Mouse (Mus musculus) spleen, adult 2 months (tissue): ENCODE results near the gene Tvp23a.

Source experiments
- CTCF ChIP-seq: fragments of 200-500 bp; IDR thresholded peaks from 2 replicates; pipeline ENCODE4 v1.5.1; 2011; ENCODE audit warnings: mild to moderate bottlenecking, inconsistent platforms; ENCODE audit not compliant: insufficient read depth, insufficient read length, insufficient replicate concordance; ENCODE audit errors: extremely low read depth
- POLR2A ChIP-seq: fragments of 200-500 bp; IDR thresholded peaks from 2 replicates; pipeline ENCODE4 v1.6.1; 2011; ENCODE audit warnings: low read depth, low read length, inconsistent platforms

GRCm38 (mm10) chr16:10385261-10385660 lies 61.9 kb downstream of the Tvp23a start:
- TF ChIP-seq CTCF (no peak), POLR2A (no peak)
